Mouse (Mus musculus) cerebellum, adult 2 months (tissue): ENCODE measurements at regions not wholly inside any gene's neighbourhood (a gene's known extent, or its start where the extent isn't known, plus 50 kb on each side); places are given as distances from the start of the nearest gene placed in this dataset.

Source experiments
- CTCF ChIP-seq: fragments of 200-500 bp; IDR thresholded peaks from 2 replicates; pipeline ENCODE4 v1.5.1; 2011; ENCODE audit warnings: low read depth, mild to moderate bottlenecking, control low read depth, low read length, moderate library complexity, borderline replicate concordance; ENCODE audit not compliant: insufficient read depth
- POLR2A ChIP-seq: fragments of 200-500 bp; IDR thresholded peaks from 2 replicates; pipeline ENCODE4 v1.6.1; 2011; ENCODE audit warnings: low read length, control low read depth, borderline replicate concordance; ENCODE audit not compliant: insufficient read depth

DNA sequence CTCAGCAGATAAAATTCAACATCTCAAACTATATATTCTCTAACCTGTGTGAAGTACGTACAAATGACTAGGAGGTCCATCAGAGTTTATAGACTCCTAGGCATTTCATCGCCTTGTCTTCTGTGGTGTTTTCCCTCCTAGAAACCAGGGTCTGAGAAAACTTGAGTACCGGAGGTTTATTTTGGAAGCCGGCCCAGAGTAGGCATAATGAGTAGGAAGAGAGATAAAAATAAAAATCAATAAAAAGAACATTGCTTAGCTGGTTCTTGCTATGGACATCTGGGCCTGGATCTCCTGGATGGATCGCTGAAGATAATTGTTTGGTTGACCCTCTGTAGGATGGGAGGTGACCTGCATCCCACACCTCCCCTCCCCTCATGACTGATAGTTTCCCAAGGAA, 81.5 kb upstream of the Mocs1 start:
- TF ChIP-seq CTCF (no peak), POLR2A (no peak)
